Mouse (Mus musculus) adrenal gland, adult 18-20 months (tissue): Measurements from ENCODE around the gene Taf12. TPM values are rescaled to one million over a fixed set of nuclear protein-coding genes. Genes with fewer than 3 reads are reported as not detected.

Experiments used
- DNase-seq, 2 experiments: peaks; one replicate each; pipeline ENCODE4 v3.0.0; 2021 to 2022; ENCODE audit warnings: low spot score in 2 of 2
- long read RNA-seq, 2 experiments: library from polyadenylated mRNA; stranded (forward); transcript quantifications; one replicate each; pipeline ENCODE4 v2.0.0; 2021
- total RNA-seq, 2 experiments: library from RNA; stranded (reverse); gene quantifications; 1 replicate in 1 of 2; 2 replicates in 1 of 2; pipeline ENCODE4 v1.2.3; 2021

Gene Taf12
- 10 to 100 TPM; 30.7 to 37.8 TPM for total RNA-seq
- long read RNA-seq, experiment 1, transcript Taf12-201 (6 exons, 3,787 nt) = major isoform, 24 of 27 reads
- long read RNA-seq, experiment 1, partial matches to known transcripts = 0 of 27 reads
- long read RNA-seq, experiment 1, other reads (novel, unspliced or antisense) = 3 of 27 reads
- long read RNA-seq, experiment 2, transcript Taf12-201 (6 exons, 3,787 nt) = major isoform, 72 of 77 reads
- long read RNA-seq, experiment 2, partial matches to known transcripts = 2 of 77 reads
- long read RNA-seq, experiment 2, other reads (novel, unspliced or antisense) = 3 of 77 reads

GRCm38 (mm10) chr4:132274156-132274862 lies at the start of gene Taf12:
Gene Taf12 (plus strand): TSS chr4:132274375.
- DNase-seq = peak; percentile 90 to 91

GRCm38 (mm10) chr4:132230422-132230821 lies 43.8 kb upstream of the Taf12 start:
- no peak for DNase-seq

GRCm38 (mm10) chr4:132234710-132235109 lies 39.5 kb upstream of the Taf12 start:
- DNase-seq = no peak

- DNase-seq = no peak
Measured at GRCm38 (mm10) chr4:132238356-132238755, 35.8 kb upstream of the Taf12 start.

GRCm38 (mm10) chr4:132240367-132240766 lies 33.8 kb upstream of the Taf12 start:
- DNase-seq = no peak

- DNase-seq = no peak
Measured at GRCm38 (mm10) chr4:132241208-132241607, 33.0 kb upstream of the Taf12 start.

- DNase-seq = no peak
Measured at GRCm38 (mm10) chr4:132245643-132246042, 28.5 kb upstream of the Taf12 start.

GRCm38 (mm10) chr4:132247451-132247997 lies 26.7 kb upstream of the Taf12 start:
- no peak for DNase-seq

GRCm38 (mm10) chr4:132251596-132251995 lies 22.6 kb upstream of the Taf12 start:
- no peak for DNase-seq

- DNase-seq = no peak
Measured at GRCm38 (mm10) chr4:132253128-132253527, 21.0 kb upstream of the Taf12 start.

GRCm38 (mm10) chr4:132253622-132254021 lies 20.6 kb upstream of the Taf12 start:
- no peak for DNase-seq

GRCm38 (mm10) chr4:132254986-132255385 lies 19.2 kb upstream of the Taf12 start:
- no peak for DNase-seq

- no peak for DNase-seq
Measured at GRCm38 (mm10) chr4:132256384-132256783, 17.8 kb upstream of the Taf12 start.

GRCm38 (mm10) chr4:132259248-132259647 lies 14.9 kb upstream of the Taf12 start:
- DNase-seq = no peak

GRCm38 (mm10) chr4:132260404-132261379 lies 13.5 kb upstream of the Taf12 start:
- peak; percentile 38 to 53 for DNase-seq

- peak; percentile 70 to 82 for DNase-seq
Measured at GRCm38 (mm10) chr4:132261514-132262357, 12.4 kb upstream of the Taf12 start, which contains the start of gene Gmeb1. Gene Gmeb1 (minus strand): TSS chr4:132261602.

- DNase-seq = no peak
Measured at GRCm38 (mm10) chr4:132262358-132262616, 11.9 kb upstream of the Taf12 start.

- DNase-seq = no peak
Measured at GRCm38 (mm10) chr4:132263313-132263712, 10.9 kb upstream of the Taf12 start.

GRCm38 (mm10) chr4:132266835-132267349 lies 7.3 kb upstream of the Taf12 start:
- DNase-seq = no peak
